Mouse (Mus musculus) CH12.LX (cell line): ENCODE results near the gene Fat3. TPM values are rescaled to one million over a fixed set of nuclear protein-coding genes. Genes with fewer than 3 reads are reported as not detected.

Source experiments
- DNase-seq: peaks from one replicate; pipeline ENCODE4 v3.0.0-alpha.2; 2013; ENCODE audit errors: extremely low read depth
- H3K27ac ChIP-seq: 2 replicates; pipeline ENCODE4 v1.5.1; 2012; ENCODE audit warnings: low read depth, mild to moderate bottlenecking, control low read depth, moderate library complexity; ENCODE audit not compliant: insufficient read depth
- H3K27me3 ChIP-seq: replicated peaks from 2 replicates; pipeline ENCODE3; 2012; ENCODE audit warnings: inconsistent platforms
- H3K36me3 ChIP-seq, 2 experiments: replicated peaks in 1 of 2; 2 replicates each; pipeline versions ENCODE3 to v1.6.1; 2012; ENCODE audit warnings: inconsistent platforms in 1 of 2, low read length in 1 of 2, mild to moderate bottlenecking in 1 of 2, mixed read lengths in 1 of 2, moderate library complexity in 1 of 2; ENCODE audit not compliant: control insufficient read depth in 1 of 2, insufficient read depth in 1 of 2
- H3K4me1 ChIP-seq, 2 experiments: 2 replicates each; pipeline ENCODE4 v1.6.1; 2012; ENCODE audit warnings: inconsistent platforms in 1 of 2, moderate library complexity in 1 of 2; ENCODE audit not compliant: insufficient read depth in 2 of 2, control insufficient read depth in 1 of 2
- H3K4me2 ChIP-seq: 2 replicates; pipeline ENCODE4 v1.6.1; 2012; ENCODE audit warnings: low read depth, mild to moderate bottlenecking, control low read depth; ENCODE audit not compliant: poor library complexity, insufficient read depth, severe bottlenecking
- H3K4me3 ChIP-seq, 3 experiments: fragments of 150-350 bp in 1 of 3; sonication (generic) in 1 of 3; replicated peaks in 1 of 3; 2 replicates each; pipeline versions ENCODE3 to v1.5.1; 2011 to 2012; ENCODE audit warnings: low read depth in 2 of 3, low read length in 2 of 3, mild to moderate bottlenecking in 2 of 3, moderate library complexity in 2 of 3, control low read depth in 1 of 3, improper control_type of control experiment in 1 of 3, inconsistent platforms in 1 of 3, mixed read lengths in 1 of 3; ENCODE audit not compliant: poor library complexity in 1 of 3
- H3K79me2 ChIP-seq: replicated peaks from 2 replicates; pipeline ENCODE4 v1.6.1; 2012; ENCODE audit warnings: mild to moderate bottlenecking, moderate library complexity; ENCODE audit not compliant: control insufficient read depth, poor library complexity, insufficient read depth, severe bottlenecking; ENCODE audit errors: extremely low read depth
- H3K9ac ChIP-seq: 2 replicates; pipeline ENCODE4 v1.6.1; 2012; ENCODE audit warnings: low read depth, mild to moderate bottlenecking, control low read depth, moderate library complexity; ENCODE audit not compliant: insufficient read depth
- H3K9me3 ChIP-seq: replicated peaks from 2 replicates; pipeline ENCODE3; 2012; ENCODE audit warnings: low read length, inconsistent platforms, mixed read lengths
- BHLHE40 ChIP-seq: IDR thresholded peaks from 2 replicates; pipeline ENCODE4 v1.6.1; 2011; ENCODE audit warnings: mild to moderate bottlenecking, low read depth, low read length, improper control_type of control experiment
- CHD1 ChIP-seq: IDR thresholded peaks from 2 replicates; pipeline ENCODE4 v1.6.1; 2012; ENCODE audit warnings: low read depth, low read length, improper control_type of control experiment, inconsistent platforms
- CHD2 ChIP-seq: IDR thresholded peaks from 2 replicates; pipeline ENCODE4 v1.6.1; 2011; ENCODE audit warnings: low read length, improper control_type of control experiment
- CTCF ChIP-seq, 2 experiments: IDR thresholded peaks in 1 of 2; conservative IDR thresholded peaks in 1 of 2; 2 replicates each; pipeline ENCODE4 v1.5.1; 2011 to 2012; ENCODE audit warnings: low read depth in 2 of 2, low read length in 2 of 2, improper control_type of control experiment in 1 of 2, inconsistent platforms in 1 of 2, mild to moderate bottlenecking in 1 of 2, moderate library complexity in 1 of 2
- E2F4 ChIP-seq: IDR thresholded peaks from 2 replicates; pipeline ENCODE4 v1.6.1; 2011; ENCODE audit warnings: low read depth, low read length, improper control_type of control experiment; ENCODE audit not compliant: insufficient replicate concordance
- ELF1 ChIP-seq: IDR thresholded peaks from 2 replicates; pipeline ENCODE4 v1.6.1; 2014; ENCODE audit warnings: low read depth, mild to moderate bottlenecking, inconsistent platforms, low read length, improper control_type of control experiment
- EP300 ChIP-seq: IDR thresholded peaks from 2 replicates; pipeline ENCODE4 v1.6.1; 2011; ENCODE audit warnings: low read length, improper control_type of control experiment
- IRF4 ChIP-seq: IDR thresholded peaks from 2 replicates; pipeline ENCODE4 v1.6.1; 2014; ENCODE audit warnings: low read depth, mild to moderate bottlenecking, inconsistent platforms, low read length, improper control_type of control experiment
- JUN ChIP-seq: IDR thresholded peaks from 2 replicates; pipeline ENCODE4 v1.6.1; 2011; ENCODE audit warnings: low read depth, mild to moderate bottlenecking, low read length, improper control_type of control experiment, moderate library complexity; ENCODE audit not compliant: insufficient read depth
- KAT2A ChIP-seq: IDR thresholded peaks from 2 replicates; pipeline ENCODE4 v1.6.1; 2012; ENCODE audit warnings: low read length, improper control_type of control experiment, inconsistent platforms; ENCODE audit not compliant: insufficient replicate concordance
- MAFK ChIP-seq: IDR thresholded peaks from 2 replicates; pipeline ENCODE4 v1.6.1; 2011; ENCODE audit warnings: low read length, improper control_type of control experiment; ENCODE audit not compliant: insufficient replicate concordance
- MAX ChIP-seq: IDR thresholded peaks from 2 replicates; pipeline ENCODE4 v1.6.1; 2011; ENCODE audit warnings: low read length, improper control_type of control experiment
- MAZ ChIP-seq: IDR thresholded peaks from 2 replicates; pipeline ENCODE4 v1.6.1; 2012; ENCODE audit warnings: low read depth, mild to moderate bottlenecking, inconsistent platforms, low read length, improper control_type of control experiment, moderate library complexity
- MXI1 ChIP-seq: IDR thresholded peaks from 2 replicates; pipeline ENCODE4 v1.6.1; 2011; ENCODE audit warnings: mild to moderate bottlenecking, low read depth, low read length, improper control_type of control experiment
- MYC ChIP-seq: IDR thresholded peaks from 2 replicates; pipeline ENCODE4 v1.6.1; 2011; ENCODE audit warnings: low read depth, mild to moderate bottlenecking, improper control_type of control experiment, low read length
- NELFE ChIP-seq: IDR thresholded peaks from 2 replicates; pipeline ENCODE4 v1.6.1; 2011; ENCODE audit warnings: low read depth, low read length, improper control_type of control experiment
- NRF1 ChIP-seq: IDR thresholded peaks from 2 replicates; pipeline ENCODE4 v1.6.1; 2014; ENCODE audit warnings: low read depth, mild to moderate bottlenecking, inconsistent platforms, low read length, improper control_type of control experiment, moderate library complexity
- PAX5 ChIP-seq: IDR thresholded peaks from 2 replicates; pipeline ENCODE4 v1.6.1; 2012; ENCODE audit warnings: low read length, inconsistent platforms, mixed read lengths
- POLR2A ChIP-seq: IDR thresholded peaks from 2 replicates; pipeline ENCODE4 v1.6.1; 2011; ENCODE audit warnings: low read depth, mild to moderate bottlenecking, improper control_type of control experiment, low read length
- SIN3A ChIP-seq: IDR thresholded peaks from 2 replicates; pipeline ENCODE4 v1.6.1; 2012; ENCODE audit warnings: low read length, improper control_type of control experiment, inconsistent platforms
- TBP ChIP-seq: conservative IDR thresholded peaks from 2 replicates; pipeline ENCODE4 v1.6.1; 2011; ENCODE audit warnings: low read depth, low read length, improper control_type of control experiment
- TCF12 ChIP-seq: IDR thresholded peaks from 2 replicates; pipeline ENCODE4 v1.6.1; 2014; ENCODE audit warnings: low read depth, mild to moderate bottlenecking, inconsistent platforms, low read length, improper control_type of control experiment
- ZC3H11A ChIP-seq: IDR thresholded peaks from 2 replicates; pipeline ENCODE4 v1.6.1; 2012; ENCODE audit warnings: low read depth, mild to moderate bottlenecking, inconsistent platforms, low read length, improper control_type of control experiment
- ZMIZ1 ChIP-seq: IDR thresholded peaks from 2 replicates; pipeline ENCODE4 v1.6.1; 2012; ENCODE audit warnings: low read depth, mild to moderate bottlenecking, inconsistent platforms, low read length, improper control_type of control experiment
- ZNF384 ChIP-seq: IDR thresholded peaks from 2 replicates; pipeline ENCODE4 v1.6.1; 2012; ENCODE audit warnings: low read depth, low read length, improper control_type of control experiment, inconsistent platforms
- dilution Hi-C: fragments of 300-500 bp; cut with MboI; formaldehyde crosslinking; loops from 2 replicates; pipeline ENCODE4 v1.14.3; 2020; ENCODE audit warnings: low sequenced_read_pairs; ENCODE audit not compliant: extremely low pct_unique_long_range_greater_than_20kb, extremely low pct_ligation_motif_present
- in situ Hi-C: fragments of 300-500 bp; cut with MboI; formaldehyde crosslinking; loops from 3 replicates; pipeline ENCODE4 v1.14.3; 2019; ENCODE audit warnings: low sequenced_read_pairs, low pct_ligation_motif_present, low pct_unique_long_range_greater_than_20kb, mixed read lengths
- polyA plus RNA-seq: library from polyadenylated mRNA; unstranded; fragments of >175 nt; gene quantifications from 2 replicates; pipeline ENCODE4 v1.2.1, GENCODE M21; 2012; ENCODE audit warnings: low read depth; ENCODE audit not compliant: insufficient read length
- total RNA-seq, 2 experiments: library from RNA; depleted of rRNA; stranded (reverse); fragments of 300-350 nt in 1 of 2; fragments of >200 nt in 1 of 2; gene quantifications; 2 replicates each; pipeline ENCODE4 v1.2.3; 2012 to 2014

The Fat3 gene
- total and polyA plus RNA-seq, 3 experiments, result 0.03 to 0.07 TPM; not detected in 1

- H3K4me1 ChIP-seq, result peaks cover 0 to 1% of the 10 kb centered on the region in 2 experiments; a peak in 1 of 4 replicates
- no peak for DNase-seq
- no peak within 1 kb of the TSS for H3K4me2 ChIP-seq
- no peaks in the 10 kb centered on the region for H3K36me3 ChIP-seq
- no peaks in the 10 kb centered on the region for H3K27me3 ChIP-seq
- H3K79me2 ChIP-seq, result no peaks in the 10 kb centered on the region
- TF ChIP-seq MXI1 (no peak), IRF4 (no peak), POLR2A (no peak), CHD1 (no peak), KAT2A (no peak), TCF12 (no peak), JUN (no peak), ZNF384 (no peak), NELFE (no peak), NRF1 (no peak), SIN3A (no peak), CTCF (conservative IDR thresholded peaks at IDR 0.05 in 1 of 2, IDR thresholded peaks at IDR 0.05 in 1 of 2; ENCODE audit: low read depth in 2 of 2, low read length in 2 of 2) (no peak), BHLHE40 (no peak), PAX5 (no peak), E2F4 (no peak)
- no peaks in the 10 kb centered on the region for H3K9me3 ChIP-seq
- no peak within 1 kb of the TSS for H3K4me3 ChIP-seq
- H3K27ac ChIP-seq, result no peak within 1 kb of the TSS
- H3K9ac ChIP-seq, result no peak within 1 kb of the TSS
- in situ Hi-C loops, result loop anchor here (25.0 kb wide), 1 partner anchor 437 kb away; no protein-coding TSS in a partner anchor
- dilution Hi-C loops, result no loop called here
These were observed 626.5 kb downstream of the Fat3 start, which contains the start of gene Mtnr1b for GRCm38 (mm10) chr9:15874506-15875160. Gene Mtnr1b (minus strand): TSS chr9:15874556.

- peaks cover 0 to 8% of the 10 kb centered on the region in 2 experiments; a peak in 2 of 4 replicates for H3K4me1 ChIP-seq
- H3K27me3 ChIP-seq, result no peaks in the 10 kb centered on the region
- DNase-seq, result no peak
- no peak overlapping the region for H3K27ac ChIP-seq
- in situ Hi-C loops (loop anchor here (25.0 kb wide), 1 partner anchor 433 kb away; no protein-coding TSS in a partner anchor), dilution Hi-C loops (no loop called here)
- no peaks in the 10 kb centered on the region; the same call in 1 of the 2 replicates for H3K79me2 ChIP-seq
- H3K36me3 ChIP-seq, result no peaks in the 10 kb centered on the region
- no peak overlapping the region for H3K4me3 ChIP-seq
- TF ChIP-seq MAX (no peak), E2F4 (no peak), ELF1 (no peak), CHD2 (no peak), MAFK (no peak), MYC (no peak), ZMIZ1 (no peak), MAZ (no peak), EP300 (no peak), CHD1 (no peak), TBP (no peak), ZC3H11A (no peak)
- H3K9me3 ChIP-seq, result no peaks in the 10 kb centered on the region
- no peak overlapping the region for H3K4me2 ChIP-seq
- no peak overlapping the region for H3K9ac ChIP-seq
These were observed 631.1 kb downstream of the Fat3 start for GRCm38 (mm10) chr9:15870013-15870412.
